Mouse (Mus musculus): ENCODE measurements around the gene Etfbkmt.
"Not testable (repeated sequence)": the region's sequence is repeated elsewhere in the genome, so short reads cannot be mapped to it uniquely, and the experiment has no call there.

Gene Etfbkmt

GRCm38 (mm10) chr6:149132311-149133077 lies 7.2 kb upstream of the Etfbkmt start:
- in situ Hi-C loops (cut with MboI, MseI) = no loop called here

GRCm38 (mm10) chr6:149134391-149135150 lies 5.1 kb upstream of the Etfbkmt start:
- in situ Hi-C loops (cut with MboI, MseI) = loop anchor here (5.0 kb wide), 1 partner anchor 243 kb away; no protein-coding TSS in a partner anchor

GRCm38 (mm10) chr6:149135631-149136030 lies 4.0 kb upstream of the Etfbkmt start:
- in situ Hi-C loops (cut with MboI, MseI) = loop anchor here (5.0 kb wide), 1 partner anchor 242 kb away; no protein-coding TSS in a partner anchor

- in situ Hi-C loops (cut with MboI, MseI) = loop anchor here (5.0 kb wide), 1 partner anchor 239 kb away; no protein-coding TSS in a partner anchor
Measured at GRCm38 (mm10) chr6:149137936-149138335, 1.7 kb upstream of the Etfbkmt start.

GRCm38 (mm10) chr6:149139011-149139410 lies 638 bp upstream of the Etfbkmt start:
- in situ Hi-C loops (cut with MboI, MseI) = loop anchor here (5.0 kb wide), 1 partner anchor 238 kb away; no protein-coding TSS in a partner anchor

GRCm38 (mm10) chr6:149141393-149142173 lies 1.9 kb downstream of the Etfbkmt start:
- in situ Hi-C loops (cut with MboI, MseI) = loop anchor here (5.0 kb wide), 2 partner anchors 46 to 166 kb away; partner anchors contain the start of genes Amn1 and Resf1

GRCm38 (mm10) chr6:149145143-149145542 lies 5.5 kb downstream of the Etfbkmt start:
- in situ Hi-C loops (cut with MboI, MseI) = no loop called here

- in situ Hi-C loops (cut with MboI, MseI) = no loop called here
Measured at GRCm38 (mm10) chr6:149148436-149149229, 9.0 kb downstream of the Etfbkmt start.

- in situ Hi-C loops (cut with MboI, MseI) = no loop called here
Measured at GRCm38 (mm10) chr6:149152119-149152518, 12.5 kb downstream of the Etfbkmt start.

GRCm38 (mm10) chr6:149153473-149154115 lies 13.9 kb downstream of the Etfbkmt start:
- in situ Hi-C loops (cut with MboI, MseI) = no loop called here

- in situ Hi-C loops (cut with MboI, MseI) = no loop called here
Measured at GRCm38 (mm10) chr6:149154116-149155030, 14.7 kb downstream of the Etfbkmt start.

GRCm38 (mm10) chr6:149155031-149155841 lies 15.6 kb downstream of the Etfbkmt start:
- in situ Hi-C loops (cut with MboI, MseI) = no loop called here

- in situ Hi-C loops (cut with MboI, MseI) = not testable (repeated sequence)
Measured at GRCm38 (mm10) chr6:149167038-149167437, 27.4 kb downstream of the Etfbkmt start.

- in situ Hi-C loops (cut with MboI, MseI) = no loop called here
Measured at GRCm38 (mm10) chr6:149167672-149168071, 28.0 kb downstream of the Etfbkmt start.

- in situ Hi-C loops (cut with MboI, MseI) = no loop called here
Measured at GRCm38 (mm10) chr6:149168436-149168835, 28.8 kb downstream of the Etfbkmt start.

- in situ Hi-C loops (cut with MboI, MseI) = not testable (repeated sequence)
Measured at GRCm38 (mm10) chr6:149169965-149170364, 30.3 kb downstream of the Etfbkmt start.

- in situ Hi-C loops (cut with MboI, MseI) = no loop called here
Measured at GRCm38 (mm10) chr6:149173831-149174625, 34.4 kb downstream of the Etfbkmt start.
